Mouse (Mus musculus) small intestine, adult 2 months (tissue): Measurements from ENCODE around the gene Coro2b. TPM values are rescaled to one million over a fixed set of nuclear protein-coding genes. Genes with fewer than 3 reads are reported as not detected.
A peak's percentile ranks its signal among the peaks of the same experiment; 100 is the strongest.

Experiments used
- H3K27ac ChIP-seq: fragments of 200-500 bp; 2 replicates; pipeline ENCODE4 v1.5.1; 2012; ENCODE audit warnings: low read depth, low read length, control low read depth, inconsistent platforms; ENCODE audit not compliant: insufficient read depth
- H3K27me3 ChIP-seq: fragments of 200-500 bp; 2 replicates; pipeline ENCODE4 v1.6.1; 2012; ENCODE audit warnings: mild to moderate bottlenecking, moderate library complexity, low read length, inconsistent platforms; ENCODE audit not compliant: control insufficient read depth, insufficient read depth
- H3K36me3 ChIP-seq: fragments of 200-500 bp; 2 replicates; pipeline ENCODE4 v1.6.1; 2012; ENCODE audit warnings: mild to moderate bottlenecking, low read length, control low read depth, inconsistent platforms; ENCODE audit not compliant: control insufficient read depth, insufficient read depth
- H3K4me1 ChIP-seq: fragments of 200-500 bp; 2 replicates; pipeline ENCODE4 v1.6.1; 2012; ENCODE audit warnings: low read length, inconsistent platforms, mixed read lengths; ENCODE audit not compliant: control insufficient read depth, insufficient read depth, insufficient read length
- H3K4me3 ChIP-seq: fragments of 200-500 bp; 2 replicates; pipeline ENCODE4 v1.5.1; 2012; ENCODE audit warnings: low read depth, mild to moderate bottlenecking, control low read depth, inconsistent platforms, low read length, moderate library complexity
- CTCF ChIP-seq: fragments of 200-500 bp; IDR thresholded peaks from 2 replicates; pipeline ENCODE4 v1.5.1; 2012; ENCODE audit warnings: low read depth, mild to moderate bottlenecking, control low read depth, inconsistent platforms, low read length, moderate library complexity, mixed read lengths; ENCODE audit not compliant: insufficient replicate concordance, insufficient read length; ENCODE audit errors: extremely low read depth
- POLR2A ChIP-seq: fragments of 200-500 bp; IDR thresholded peaks from 2 replicates; pipeline ENCODE4 v1.6.1; 2012; ENCODE audit warnings: low read depth, mild to moderate bottlenecking, control low read depth, inconsistent platforms, low read length, moderate library complexity
- WGBS: fragments of 180-500 bp; shearing (Covaris S2); methylation state at CpG from one replicate; pipeline ENCODE4 v1.1.7; 2018; 5-methylcytosine and 5-hydroxymethylcytosine counted together
- polyA plus RNA-seq: library from polyadenylated mRNA; depleted of rRNA; stranded (reverse); fragments of >200 nt; gene quantifications from 2 replicates; pipeline ENCODE4 v1.2.3, GENCODE M21; 2012

Gene Coro2b
- polyA plus RNA-seq, 1 experiment, result 2.7 TPM

DNA sequence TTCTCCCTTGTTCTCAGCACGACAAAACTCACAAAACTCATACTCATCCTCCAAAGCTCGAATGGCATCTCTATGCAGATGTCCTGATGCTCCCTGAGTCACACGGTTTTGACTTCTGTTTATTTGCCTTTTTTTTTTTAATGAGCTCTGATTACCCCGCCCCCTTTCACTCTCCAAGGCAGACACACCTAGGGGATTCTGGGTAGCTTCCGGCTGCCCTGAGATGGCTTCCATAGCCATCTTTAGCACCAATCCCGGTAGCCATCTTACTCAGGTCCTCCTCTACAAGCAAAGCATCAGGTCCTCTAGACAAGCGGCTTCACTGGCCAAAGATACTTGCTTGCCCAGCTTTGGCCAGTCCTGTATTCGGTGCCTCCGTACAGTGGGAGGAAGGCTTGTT lies 3.3 kb upstream of the Coro2b start:
- TF ChIP-seq POLR2A (no peak), CTCF (no peak)
- Histone ChIP-seq H3K27me3 (peaks cover 10% of the 10 kb centered on the region; the same call in 1 of the 2 replicates), H3K4me3 (no peak overlapping the region), H3K27ac (no peak overlapping the region), H3K4me1 (peaks cover 2% of the 10 kb centered on the region; the same call in 1 of the 2 replicates), H3K36me3 (no peaks in the 10 kb centered on the region)
- 75% methylated on average over 9 of the region's 9 CpGs for WGBS

DNA sequence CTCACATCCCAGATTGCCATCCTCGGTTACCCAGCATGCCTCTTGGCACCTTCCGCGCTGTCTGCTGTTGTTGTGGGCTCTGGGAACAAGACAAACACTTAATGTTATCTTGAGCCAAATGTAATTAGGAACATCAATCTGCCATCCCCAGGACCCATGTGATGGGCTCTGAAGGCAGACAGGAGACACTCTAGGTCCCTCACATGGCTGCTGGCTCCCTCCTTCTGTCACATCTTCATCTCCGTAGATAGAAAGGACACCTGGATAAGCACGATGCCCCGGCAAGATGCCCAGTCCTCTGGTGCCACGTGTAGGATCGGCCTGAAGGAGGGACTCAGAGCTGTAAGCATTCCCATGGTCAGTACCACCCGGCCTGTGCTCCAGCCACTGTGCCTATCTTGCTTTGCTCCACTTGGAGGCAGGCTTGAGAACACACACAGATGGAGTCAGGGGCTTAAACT lies 2.4 kb upstream of the Coro2b start:
- no peak overlapping the region for H3K4me3 ChIP-seq
- no peak for TF ChIP-seq POLR2A
- no peaks in the 10 kb centered on the region for H3K36me3 ChIP-seq
- H3K4me1 ChIP-seq, result peaks cover 2% of the 10 kb centered on the region; the same call in 1 of the 2 replicates
- H3K27me3 ChIP-seq, result peaks cover 10% of the 10 kb centered on the region; the same call in 1 of the 2 replicates
- no peak overlapping the region for H3K27ac ChIP-seq
- 87% methylated on average over 9 of the region's 9 CpGs for WGBS

DNA sequence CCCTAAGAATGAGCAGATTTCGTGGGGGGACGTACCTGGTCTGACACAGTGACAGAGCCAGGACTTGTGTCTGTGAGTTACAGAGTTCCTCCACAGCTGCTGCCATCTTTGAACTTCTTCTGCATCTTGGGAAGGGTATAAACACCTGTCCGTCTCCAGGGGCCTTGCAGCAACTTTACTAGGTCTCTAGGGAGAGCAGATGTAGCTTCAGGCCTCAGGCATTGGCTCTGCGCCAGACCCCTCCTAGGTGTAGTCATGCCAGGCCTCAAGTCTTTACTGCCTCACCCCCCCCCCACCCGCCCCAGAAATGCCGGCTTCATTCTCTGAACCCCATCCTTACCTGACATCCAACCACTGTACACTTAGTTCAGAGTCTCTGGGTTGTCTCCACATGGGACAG lies 1.1 kb upstream of the Coro2b start:
- Histone ChIP-seq H3K4me3 (no peak overlapping the region), H3K27me3 (peaks cover 10% of the 10 kb centered on the region; the same call in 1 of the 2 replicates), H3K4me1 (peaks cover 2% of the 10 kb centered on the region; the same call in 1 of the 2 replicates), H3K36me3 (no peaks in the 10 kb centered on the region), H3K27ac (no peak overlapping the region)
- WGBS, result 62% methylated on average over 6 of the region's 6 CpGs
- TF ChIP-seq POLR2A (no peak), CTCF (no peak)

DNA sequence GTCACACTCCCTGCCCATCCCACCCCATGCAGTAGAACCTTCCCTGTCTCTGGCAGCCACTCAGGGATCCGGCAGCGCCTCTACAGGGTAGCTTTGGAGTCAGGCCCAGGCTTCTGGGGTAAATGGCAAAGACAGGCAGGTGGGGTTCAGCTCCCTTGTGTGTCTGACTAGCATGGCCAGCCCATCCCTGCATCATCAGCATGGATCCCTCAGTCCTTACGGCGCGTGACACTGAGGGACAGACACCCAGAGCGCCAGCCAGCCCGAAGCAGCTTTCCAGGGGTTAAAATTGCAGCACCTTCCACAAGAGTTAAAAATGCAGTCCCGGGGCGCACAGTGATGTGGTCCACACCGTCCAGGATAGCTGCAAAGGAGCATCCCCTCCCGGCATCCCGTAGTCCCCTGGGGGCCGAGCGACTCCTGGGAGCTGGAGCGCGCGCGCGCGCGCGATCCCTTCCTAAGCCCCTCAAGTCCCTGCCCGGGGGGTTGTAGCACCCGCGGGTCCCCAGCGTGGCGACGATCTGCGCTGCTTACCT lies 657 bp downstream of the Coro2b start:
- TF ChIP-seq POLR2A (no peak), CTCF (no peak)
- Histone ChIP-seq H3K36me3 (no peaks in the 10 kb centered on the region), H3K27me3 (peaks cover 10% of the 10 kb centered on the region; the same call in 1 of the 2 replicates), H3K27ac (no peak overlapping the region), H3K4me3 (peak overlapping the region; percentile 56), H3K4me1 (peaks cover 2% of the 10 kb centered on the region; the same call in 1 of the 2 replicates)
- 8% methylated on average over 29 of the region's 29 CpGs for WGBS

DNA sequence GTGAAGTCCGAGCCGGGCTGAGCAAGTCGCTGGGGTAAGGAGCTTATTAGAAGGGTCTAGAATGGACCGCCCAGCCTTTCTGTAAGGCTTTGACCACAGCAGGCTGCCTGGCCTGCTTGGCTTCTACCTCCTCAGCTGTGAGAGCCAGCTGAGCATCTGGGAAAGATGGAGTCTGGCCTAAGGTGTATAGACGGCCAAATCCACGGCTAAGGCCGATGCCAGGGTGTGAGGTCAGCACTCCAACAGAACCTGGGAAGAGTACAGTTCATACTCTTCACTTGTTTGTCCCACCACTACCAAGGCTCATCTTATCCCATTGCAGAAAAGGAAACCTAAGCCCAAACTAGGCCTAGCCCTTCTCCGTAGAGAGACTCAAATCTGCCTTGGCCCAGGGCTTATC lies 1.3 kb downstream of the Coro2b start:
- Histone ChIP-seq H3K36me3 (no peaks in the 10 kb centered on the region), H3K27me3 (peaks cover 10% of the 10 kb centered on the region; the same call in 1 of the 2 replicates), H3K4me3 (no peak overlapping the region), H3K27ac (no peak overlapping the region), H3K4me1 (peaks cover 2% of the 10 kb centered on the region; the same call in 1 of the 2 replicates)
- 87% methylated on average over 8 of the region's 8 CpGs for WGBS
- TF ChIP-seq POLR2A (no peak), CTCF (no peak)

DNA sequence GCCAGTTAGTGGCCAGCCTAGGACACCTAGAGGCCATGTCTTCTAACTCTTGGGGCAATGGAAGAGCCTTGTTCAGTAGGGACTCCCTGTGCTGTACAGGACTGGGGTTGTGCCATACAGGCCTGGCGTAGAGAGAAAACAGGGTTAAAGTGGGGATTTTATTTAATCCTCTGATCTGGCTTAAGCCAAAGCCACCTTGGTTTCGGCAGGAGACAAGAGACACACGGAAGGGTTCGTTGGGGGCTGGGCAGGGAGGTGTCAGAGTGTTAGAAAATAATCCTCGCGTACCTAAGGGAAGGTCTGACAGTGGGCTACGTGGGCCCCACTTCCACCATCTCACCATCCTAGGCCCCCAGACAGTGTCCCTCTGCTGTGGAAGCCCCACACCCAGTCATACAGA lies 2.2 kb downstream of the Coro2b start:
- peaks cover 10% of the 10 kb centered on the region; the same call in 1 of the 2 replicates for H3K27me3 ChIP-seq
- peaks cover 2% of the 10 kb centered on the region; the same call in 1 of the 2 replicates for H3K4me1 ChIP-seq
- H3K36me3 ChIP-seq, result no peaks in the 10 kb centered on the region
- no peak for TF ChIP-seq POLR2A
- no peak for TF ChIP-seq CTCF
- H3K4me3 ChIP-seq, result no peak overlapping the region
- no peak overlapping the region for H3K27ac ChIP-seq
- 90% methylated on average over 7 of the region's 7 CpGs for WGBS

DNA sequence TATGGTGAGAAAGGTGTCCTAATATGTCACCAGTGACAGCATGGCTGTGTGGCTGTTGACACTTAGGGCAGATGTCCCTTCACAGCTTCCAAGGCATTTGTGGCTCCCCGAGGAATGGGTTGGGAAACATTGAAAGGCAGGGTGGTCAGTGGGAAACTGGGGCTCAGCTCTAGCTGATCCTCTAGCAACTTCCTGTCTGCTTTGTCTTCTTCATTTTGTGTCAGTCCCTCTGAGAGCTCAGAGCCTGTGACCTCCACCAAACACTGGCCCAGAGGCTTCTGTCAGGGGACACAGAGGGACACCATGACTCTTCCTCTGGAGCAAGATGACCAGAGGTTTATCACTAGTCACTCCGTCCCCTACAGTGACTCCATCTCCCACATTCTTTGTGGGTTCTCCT lies 2.7 kb downstream of the Coro2b start:
- Histone ChIP-seq H3K36me3 (no peaks in the 10 kb centered on the region), H3K4me1 (peaks cover 2% of the 10 kb centered on the region; the same call in 1 of the 2 replicates), H3K27me3 (peaks cover 10% of the 10 kb centered on the region; the same call in 1 of the 2 replicates), H3K4me3 (no peak overlapping the region), H3K27ac (no peak overlapping the region)
- WGBS, result 83% methylated on average over 2 of the region's 2 CpGs
- TF ChIP-seq CTCF (no peak), POLR2A (no peak)

DNA sequence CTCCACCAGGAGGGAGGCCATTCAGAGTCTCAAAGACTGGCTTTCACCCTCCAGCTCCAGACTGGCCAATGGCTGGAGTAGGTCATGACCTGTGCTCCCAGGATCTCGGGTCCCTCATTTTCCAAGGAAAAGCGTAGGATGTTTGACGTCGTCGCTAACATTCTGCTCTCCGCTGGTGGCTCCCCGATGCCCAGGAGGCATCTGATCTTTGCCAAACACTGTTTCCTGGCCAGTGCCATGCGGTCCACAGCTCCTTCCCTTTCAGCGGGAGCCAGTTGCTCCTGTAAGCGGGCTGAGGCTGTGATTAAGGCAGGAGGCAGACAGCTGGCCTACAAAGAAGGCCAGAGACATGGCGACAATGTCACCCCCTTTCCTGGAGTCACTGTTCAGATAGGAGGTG lies 4.0 kb downstream of the Coro2b start:
- H3K27ac ChIP-seq, result no peak overlapping the region

More for the DNA sequence above, 4.0 kb downstream of the Coro2b start:
- WGBS, result 84% methylated on average over 11 of the region's 11 CpGs
- TF ChIP-seq CTCF, result no peak
- no peak for TF ChIP-seq POLR2A
- H3K4me1 ChIP-seq, result peaks cover 2% of the 10 kb centered on the region; the same call in 1 of the 2 replicates
- H3K4me3 ChIP-seq, result no peak overlapping the region
- no peaks in the 10 kb centered on the region for H3K36me3 ChIP-seq
- H3K27me3 ChIP-seq, result peaks cover 10% of the 10 kb centered on the region; the same call in 1 of the 2 replicates
